Mouse (Mus musculus): ENCODE results near the gene Olfr420.

- no peak for TF ChIP-seq POLR2A (IDR thresholded peaks at IDR 0.05; ENCODE audit: insufficient read depth, low read depth, low read length)
- no peak for TF ChIP-seq CTCF (IDR thresholded peaks at IDR 0.05)
These were observed 34.4 kb upstream of the Olfr420 start, which contains the start of gene Olfr231 for GRCm38 (mm10) chr1:174121062-174121461.
